Mouse (Mus musculus) inflammation-experienced regulatory T-cells, adult 6 months (primary cell): ENCODE data around the gene Dynll2. TPM values are rescaled to one million over a fixed set of nuclear protein-coding genes. Genes with fewer than 3 reads are reported as not detected.
A peak's percentile ranks its signal among the peaks of the same experiment; 100 is the strongest.

Experiments
- ATAC-seq: one replicate; pipeline ENCODE4 v1.8.0; 2017
- polyA plus RNA-seq, 3 experiments: library from polyadenylated mRNA; unstranded; fragments of 100-300 nt; shearing (Covaris generic); gene quantifications; one replicate each; pipeline ENCODE4 v1.2.1; 2017

The Dynll2 gene
- polyA plus RNA-seq = 1 to 10 TPM; 1.7 to 7.1 (median 3.9) TPM

DNA sequence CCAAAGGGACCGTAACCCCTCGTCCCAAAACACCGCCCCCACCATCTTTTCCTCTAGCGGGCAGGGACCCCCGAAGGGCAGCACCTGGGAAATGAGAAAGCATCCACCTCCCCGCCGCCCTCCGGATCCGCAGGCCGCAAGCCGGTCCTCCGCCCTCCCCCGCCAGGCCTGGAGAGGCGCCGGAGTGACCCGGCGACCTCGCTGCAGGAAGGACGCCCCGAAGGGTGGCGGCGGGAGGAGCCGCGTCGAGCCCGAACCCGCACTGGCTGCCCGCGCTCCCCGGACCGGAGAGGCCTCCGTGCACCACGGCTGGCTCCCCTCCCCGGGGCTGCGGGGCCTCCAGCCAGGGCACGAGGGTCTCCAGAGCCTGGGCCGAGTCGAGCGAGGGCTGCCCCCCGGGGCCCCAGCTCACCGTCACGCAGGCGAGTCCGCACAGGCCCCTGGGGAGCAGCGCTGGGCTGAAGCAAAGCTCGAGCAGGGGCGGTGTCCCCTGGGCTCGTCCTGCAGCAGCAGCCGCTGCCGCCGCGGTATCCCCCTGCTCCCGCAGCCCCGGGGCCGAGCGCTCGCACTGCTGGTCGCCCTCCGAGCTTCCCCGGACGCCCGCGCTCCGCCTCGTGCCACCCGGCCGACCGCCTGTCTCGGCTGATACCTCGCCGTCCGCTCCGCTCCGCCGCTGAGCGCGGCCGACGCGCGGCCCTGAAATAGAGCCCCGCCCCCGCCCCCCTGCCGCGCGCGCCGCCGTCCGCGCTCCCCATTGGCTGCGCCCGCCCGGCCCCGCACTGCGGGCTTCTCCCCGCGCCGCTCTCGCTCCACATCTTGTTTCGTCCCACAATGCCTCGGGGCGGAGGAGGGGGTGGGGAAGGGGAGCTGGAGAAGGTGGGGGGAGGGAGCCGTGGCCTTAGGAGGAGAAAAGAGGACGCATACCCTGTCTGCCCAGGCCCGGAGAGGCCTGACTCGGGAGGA lies at the start of gene Dynll2:
Dynll2 (minus strand) TSS at position 703 of the 963 bp plus-strand sequence.
- peak; percentile 84 for ATAC-seq

DNA sequence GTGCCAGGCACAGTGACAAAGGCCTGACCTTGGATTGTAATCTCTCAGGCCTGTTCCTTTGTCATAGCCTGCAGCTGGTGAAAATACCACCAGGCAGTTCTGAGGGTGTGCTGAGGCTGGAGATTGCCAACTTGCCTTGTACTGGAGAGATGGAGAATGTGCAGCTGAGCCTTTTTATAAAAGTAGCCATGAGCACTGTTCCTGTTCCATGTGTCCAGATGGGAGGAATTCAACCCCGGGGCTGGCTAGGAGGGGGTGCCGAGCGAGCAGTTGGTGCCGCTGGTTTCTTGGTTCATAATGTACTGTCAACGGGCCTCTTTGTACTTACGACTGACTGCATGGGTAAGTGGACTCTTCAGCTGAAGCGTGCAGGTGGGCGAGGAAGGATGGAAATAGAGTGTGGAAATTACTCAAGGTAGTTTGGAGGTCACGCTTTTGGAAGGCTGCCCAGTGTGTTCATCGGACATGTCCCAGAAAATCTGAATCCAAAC lies 49.5 kb upstream of the Dynll2 start:
- ATAC-seq = no peak

- no peak for ATAC-seq
Measured at GRCm38 (mm10) chr11:88035970-88036369, 48.6 kb upstream of the Dynll2 start.

GRCm38 (mm10) chr11:88031753-88032152 lies 44.4 kb upstream of the Dynll2 start:
- no peak for ATAC-seq

DNA sequence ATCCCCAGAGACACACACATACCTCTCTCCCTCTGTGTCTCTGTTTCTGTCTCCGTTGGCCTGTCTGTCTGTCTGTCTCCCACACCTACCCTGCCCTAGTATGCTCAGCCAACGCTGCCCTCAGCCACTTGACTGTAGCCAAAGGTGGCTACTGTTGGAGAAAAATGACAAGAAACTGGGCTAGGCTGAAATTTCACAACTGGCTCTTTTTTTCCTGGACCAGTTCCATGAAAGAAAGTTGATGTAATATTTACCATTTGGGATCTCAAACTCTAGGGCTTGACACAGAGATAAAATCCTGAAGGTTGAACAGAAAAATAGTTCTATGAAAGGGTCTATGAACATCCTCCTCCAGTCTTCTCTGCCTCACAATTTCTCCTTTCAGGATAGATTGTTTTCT lies 43.5 kb upstream of the Dynll2 start:
- no peak for ATAC-seq

DNA sequence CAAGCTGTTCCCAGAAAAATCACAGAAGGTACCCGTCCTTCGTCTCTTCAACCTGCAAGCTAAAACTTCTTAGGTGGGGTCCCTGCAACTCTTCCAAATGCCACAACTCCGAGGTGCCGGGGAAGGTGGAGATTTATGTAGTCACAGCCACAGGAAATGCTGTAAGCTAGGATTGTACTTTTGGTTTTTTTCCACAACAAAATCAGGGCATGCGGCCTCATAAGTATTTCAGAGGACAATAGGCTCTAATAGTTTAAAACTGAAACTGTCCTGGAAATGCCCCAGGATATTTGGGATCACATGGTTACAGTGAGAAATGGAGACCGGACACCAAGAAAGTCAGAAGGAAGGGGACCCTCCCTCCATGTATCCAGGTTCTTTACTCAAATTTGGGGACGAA lies 42.9 kb upstream of the Dynll2 start:
- ATAC-seq = no peak

DNA sequence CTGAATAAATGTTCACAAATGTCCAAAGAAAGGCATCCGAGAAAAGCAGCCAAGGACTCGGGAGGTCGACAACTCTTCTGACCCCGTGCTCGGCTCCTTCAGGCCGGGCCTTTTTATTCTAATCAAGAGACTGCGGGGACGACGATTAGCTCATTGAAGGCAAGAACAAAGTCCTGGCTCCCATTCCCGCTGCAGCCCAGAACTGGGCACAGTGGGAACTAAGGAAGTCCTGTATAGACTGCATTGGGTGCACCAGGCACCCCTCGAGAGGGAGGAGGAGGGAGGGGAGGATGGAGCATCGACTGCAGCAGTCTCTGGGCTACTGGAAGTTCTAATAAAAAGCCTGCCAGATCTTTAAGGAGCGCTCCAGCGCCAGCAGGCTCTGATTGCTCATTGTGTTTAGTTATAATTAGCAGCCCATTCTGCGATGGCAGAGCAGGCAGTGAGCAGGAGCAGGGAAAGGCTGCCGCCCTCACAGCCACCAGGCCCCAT lies 40.9 kb upstream of the Dynll2 start:
- ATAC-seq = no peak

DNA sequence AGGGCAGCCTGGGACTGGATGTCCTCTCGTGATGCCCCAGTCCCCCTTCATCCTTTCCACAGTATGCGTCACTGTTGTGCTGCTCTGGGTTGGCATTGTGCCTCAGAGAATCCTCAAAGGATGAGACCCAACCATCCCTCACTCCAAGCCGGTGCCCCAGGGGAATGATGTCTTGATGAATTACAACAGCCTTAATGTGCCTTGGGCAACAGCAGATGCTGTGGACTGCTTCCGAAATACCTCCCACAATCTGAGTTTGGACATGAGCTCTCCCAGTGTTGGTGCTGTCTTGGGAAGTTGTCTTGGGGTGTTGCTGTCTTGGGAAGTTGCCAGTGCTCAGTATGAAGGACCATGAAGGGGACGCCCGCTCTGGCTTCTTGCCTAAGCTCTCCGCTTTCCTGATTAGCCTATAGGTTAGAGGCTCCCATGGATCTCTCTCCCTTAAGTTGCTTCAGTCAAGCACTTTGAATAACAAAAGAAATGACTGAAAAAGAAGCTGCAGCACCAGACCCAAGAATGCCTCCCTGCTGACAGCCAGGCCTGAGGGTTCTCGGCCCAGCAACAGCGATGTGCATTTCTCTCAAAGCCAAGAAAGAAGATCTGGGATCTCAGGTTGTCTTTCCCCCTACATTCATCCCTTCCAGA lies 40.2 kb upstream of the Dynll2 start:
- ATAC-seq = no peak

DNA sequence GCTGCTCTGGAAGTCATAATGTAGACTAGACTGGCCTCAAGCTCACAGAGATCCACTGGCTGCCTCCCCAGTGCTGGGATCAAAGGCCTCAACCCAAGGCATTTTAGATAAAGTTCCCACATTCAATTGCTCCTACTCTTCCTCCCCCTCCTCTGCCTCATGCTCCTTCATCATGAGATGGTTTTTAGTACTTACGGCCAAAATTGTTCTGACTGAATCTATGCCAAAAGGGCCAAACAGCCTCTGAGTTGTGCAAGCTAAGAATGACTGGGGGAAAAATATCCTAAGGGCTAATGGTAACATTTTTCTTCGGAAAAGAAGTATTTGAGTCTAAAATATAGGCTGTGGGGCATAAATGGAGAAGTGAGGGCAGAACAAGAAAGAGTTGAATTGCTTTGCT lies 36.6 kb upstream of the Dynll2 start:
- no peak for ATAC-seq

- no peak for ATAC-seq
Measured at GRCm38 (mm10) chr11:88015795-88016194, 28.5 kb upstream of the Dynll2 start.

DNA sequence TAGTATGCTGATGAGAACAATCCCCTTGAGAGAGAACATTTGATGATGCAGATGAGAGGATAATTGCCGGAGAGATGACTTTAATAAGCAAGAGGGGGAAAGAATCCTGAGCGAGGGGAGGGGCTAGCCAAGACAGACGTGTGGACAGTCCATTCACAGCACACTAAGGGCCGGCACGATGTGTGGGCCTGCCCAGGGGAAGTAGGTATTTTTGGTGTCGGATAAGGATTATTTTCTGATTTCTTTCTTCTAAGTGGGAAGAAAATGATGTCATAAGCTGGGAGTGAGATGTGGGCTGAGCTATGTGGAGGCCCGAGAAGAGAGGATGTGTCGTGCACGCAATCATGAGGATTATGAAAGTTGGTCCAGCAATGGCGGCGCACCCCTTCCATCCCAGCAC lies 27.8 kb upstream of the Dynll2 start:
- ATAC-seq = no peak

GRCm38 (mm10) chr11:88013632-88014031 lies 26.3 kb upstream of the Dynll2 start:
- no peak for ATAC-seq

- no peak for ATAC-seq
Measured at GRCm38 (mm10) chr11:88012621-88013244, 25.4 kb upstream of the Dynll2 start.

DNA sequence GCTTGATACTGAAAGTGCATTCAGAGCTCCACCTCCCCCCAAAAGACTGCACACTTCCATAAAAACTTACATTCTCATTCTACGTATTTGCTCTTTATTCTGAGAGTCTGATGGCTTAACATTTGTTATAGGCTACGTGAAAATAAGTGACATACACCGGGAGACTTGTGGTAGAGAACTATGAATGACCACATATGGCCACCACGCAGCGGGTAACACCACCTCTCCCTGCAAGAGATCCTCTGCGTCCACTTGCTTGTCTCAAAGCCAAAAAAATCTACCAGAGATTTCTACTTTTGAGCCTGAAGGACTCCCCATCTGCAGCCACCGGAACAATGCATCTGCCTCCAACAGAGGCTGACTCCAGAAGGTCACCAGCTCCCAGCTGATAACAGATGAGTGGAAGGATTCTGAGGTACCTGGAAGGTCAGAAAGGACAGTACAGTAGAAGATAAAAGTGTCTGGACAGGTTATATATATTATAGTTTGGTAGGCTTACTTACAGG lies 24.6 kb upstream of the Dynll2 start:
- no peak for ATAC-seq

DNA sequence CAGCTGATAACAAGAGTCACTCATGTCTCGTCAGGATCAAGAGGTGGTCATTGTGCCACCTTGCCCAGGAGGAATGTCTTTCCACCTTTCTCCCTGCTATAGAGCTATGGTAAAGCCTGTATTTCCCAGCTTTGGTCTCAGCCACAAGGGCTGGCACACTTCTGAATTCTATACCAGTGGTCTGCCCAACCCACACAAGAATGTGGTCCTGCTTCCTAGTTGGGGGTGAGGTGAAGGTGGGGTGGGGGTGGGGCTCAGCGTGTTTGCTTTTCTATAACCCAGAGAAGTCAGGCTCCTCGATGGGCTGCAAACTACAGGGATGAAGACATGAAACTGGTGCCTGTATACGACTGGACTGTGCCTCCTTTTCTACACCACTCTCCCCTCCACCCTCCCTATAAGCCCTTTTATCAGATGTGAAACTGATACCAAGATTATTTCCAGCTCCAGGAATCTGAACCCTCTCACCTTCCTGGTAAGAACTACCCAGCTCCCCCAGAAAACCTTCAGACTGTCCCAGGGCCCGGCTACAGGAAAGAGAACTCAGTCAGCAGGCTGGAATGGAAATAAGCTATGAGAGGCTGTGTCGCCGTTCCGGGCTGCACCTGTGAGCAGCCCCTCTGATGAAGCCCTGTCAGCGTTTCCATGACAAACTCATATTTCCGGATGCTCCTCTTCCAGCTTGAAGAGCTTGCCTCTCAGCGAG lies 24.0 kb upstream of the Dynll2 start:
- ATAC-seq = peak; percentile 91

DNA sequence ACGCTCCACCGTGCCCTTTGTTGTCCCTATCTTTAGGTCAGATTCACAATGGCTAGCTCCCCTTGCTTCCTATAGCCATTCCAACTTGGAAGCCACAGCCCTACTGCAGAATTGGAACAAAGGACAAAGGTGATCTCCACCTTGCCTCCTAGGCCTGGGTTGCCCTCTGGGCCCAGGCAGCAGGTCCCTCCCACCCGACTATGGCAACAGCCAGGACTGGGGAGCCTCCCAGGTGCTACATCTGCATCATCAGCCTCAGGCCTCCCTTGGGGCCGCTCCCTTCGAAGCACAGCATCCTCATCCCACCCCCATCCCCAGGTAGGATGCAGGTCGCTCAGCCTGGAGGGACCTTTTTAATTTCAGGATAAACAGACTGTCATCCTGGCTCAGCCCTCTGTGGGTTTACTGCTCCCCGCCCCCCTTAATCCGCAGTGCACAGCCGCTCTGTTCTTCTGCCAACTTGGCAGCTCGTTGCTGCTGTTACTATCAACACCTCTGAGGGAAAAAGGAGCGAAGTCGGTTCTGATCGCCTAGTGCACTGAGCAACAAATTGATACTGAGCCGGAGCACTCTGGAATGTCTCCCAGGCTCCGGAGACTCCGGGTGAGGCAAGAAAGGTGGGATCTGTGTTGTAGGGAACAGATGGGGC lies 22.3 kb upstream of the Dynll2 start:
- ATAC-seq = no peak

DNA sequence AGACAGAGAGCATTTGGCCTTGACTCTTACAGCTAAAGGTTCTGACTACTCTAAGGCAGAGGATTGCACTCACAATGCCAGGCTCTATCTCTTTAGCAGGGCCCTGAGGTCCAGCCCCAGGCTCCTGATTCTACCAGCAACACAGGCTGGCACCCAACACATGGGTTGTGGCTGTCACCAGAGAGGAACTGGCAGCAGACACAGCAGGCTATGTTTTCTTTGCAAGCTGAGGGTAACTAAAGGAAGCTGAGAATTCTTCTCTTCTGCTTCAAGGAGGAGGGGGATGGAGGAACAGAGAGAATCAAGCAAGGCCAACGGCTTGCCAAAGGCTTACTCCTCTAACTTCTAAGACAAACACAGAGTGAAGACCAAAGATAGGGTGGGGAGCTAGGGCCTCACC lies 21.3 kb upstream of the Dynll2 start:
- no peak for ATAC-seq

GRCm38 (mm10) chr11:88004123-88004522 lies 16.8 kb upstream of the Dynll2 start:
- no peak for ATAC-seq

GRCm38 (mm10) chr11:88002738-88003137 lies 15.4 kb upstream of the Dynll2 start:
- ATAC-seq = no peak

DNA sequence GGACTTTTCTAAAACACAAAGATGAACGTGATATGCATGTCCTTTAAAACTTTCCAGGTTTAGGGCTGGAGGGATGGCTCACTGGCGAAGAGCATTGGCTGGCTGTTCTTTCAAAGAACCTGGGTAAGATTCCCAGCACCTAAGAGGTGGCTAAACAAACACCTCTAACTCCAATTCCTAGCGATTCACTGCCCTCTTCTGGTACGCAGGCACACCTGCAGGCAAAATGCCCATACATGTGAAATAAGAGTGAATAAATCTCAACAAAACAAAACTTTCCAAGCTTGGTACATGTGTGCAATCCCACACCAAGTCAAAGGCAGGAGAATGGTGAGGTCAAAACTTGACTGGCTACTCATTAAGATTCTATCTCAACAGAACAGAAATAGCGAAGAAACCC lies 12.4 kb upstream of the Dynll2 start:
- ATAC-seq = no peak

DNA sequence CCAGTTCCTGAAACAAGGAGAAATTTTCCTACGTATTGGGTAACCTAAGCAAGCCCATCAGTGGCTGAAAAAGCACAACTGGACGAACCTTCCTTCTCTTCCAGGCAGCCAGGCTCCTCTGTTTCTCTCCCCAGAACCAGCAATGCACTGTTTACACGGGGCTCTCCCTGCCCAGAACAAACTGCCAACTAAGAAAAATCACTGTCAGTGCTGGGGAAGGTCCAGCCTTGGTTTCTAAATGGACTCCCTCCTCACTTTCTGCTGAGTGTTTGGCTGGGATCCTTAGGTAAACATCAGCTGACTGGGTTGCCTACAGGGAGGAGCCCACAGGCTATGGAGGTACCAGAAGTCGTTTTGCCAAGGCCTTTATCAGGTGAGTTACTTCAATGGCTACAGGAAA lies 4.5 kb upstream of the Dynll2 start:
- no peak for ATAC-seq

DNA sequence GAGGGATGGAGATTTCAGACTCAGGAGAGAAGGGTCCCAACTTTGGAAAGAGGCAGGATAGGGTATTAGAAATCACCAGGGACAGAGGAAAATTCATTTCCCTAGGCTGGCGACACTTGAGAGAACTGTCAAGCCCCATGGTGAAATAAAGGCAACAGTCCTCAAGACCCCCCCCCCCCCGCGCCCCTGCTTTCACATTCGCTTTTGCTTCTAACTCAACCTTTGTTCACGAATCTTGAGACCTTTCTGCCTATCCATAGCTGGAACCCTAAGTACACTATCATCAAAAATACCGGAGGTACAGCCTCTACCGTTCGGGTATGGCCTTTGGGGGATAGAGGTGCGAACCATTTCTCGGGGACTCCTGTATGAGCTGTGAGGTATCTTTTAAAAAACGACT lies 528 bp upstream of the Dynll2 start:
- peak; percentile 24 for ATAC-seq
